Mouse (Mus musculus) C2C12 (cell line): ENCODE data around the gene Arhgap24.

ENCODE experiments used
- CTCF ChIP-seq: IDR thresholded peaks from one replicate; pipeline ENCODE4 v1.5.1; 2011; ENCODE audit not compliant: control insufficient read depth, insufficient read depth, insufficient read length
- MYOD1 ChIP-seq: IDR thresholded peaks from one replicate; pipeline ENCODE4 v1.6.1; 2011; ENCODE audit warnings: low read depth; ENCODE audit not compliant: control insufficient read depth, insufficient read length
- USF1 ChIP-seq: IDR thresholded peaks from one replicate; pipeline ENCODE4 v1.6.1; 2011; ENCODE audit warnings: low read depth, mild to moderate bottlenecking, control low read depth, moderate library complexity

DNA sequence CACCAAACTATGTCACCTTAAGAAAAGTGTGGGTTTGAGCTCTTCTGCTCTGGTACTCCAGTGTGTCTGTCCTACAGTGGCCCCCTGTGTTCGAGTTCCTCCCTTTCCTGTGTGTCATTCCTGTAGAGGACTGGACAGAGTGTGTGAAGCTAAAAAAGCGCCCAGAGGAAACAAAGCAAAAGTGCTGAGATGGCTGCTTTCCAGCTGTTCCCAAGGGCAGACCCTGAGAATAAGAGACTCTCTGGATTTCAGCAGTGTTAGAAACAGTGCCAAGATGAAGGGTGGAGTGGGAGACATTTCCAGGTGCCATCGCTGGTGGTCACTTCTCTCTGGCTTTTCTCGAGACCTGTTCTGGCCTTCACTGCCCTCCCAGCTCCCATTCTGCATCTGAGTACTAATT is 366.7 kb downstream of the Arhgap24 start:
- TF ChIP-seq CTCF (no peak), MYOD1 (no peak), USF1 (no peak)
